Mouse (Mus musculus) ES-E14 (cell line): ENCODE results near the gene Srsf1. TPM values are rescaled to one million over a fixed set of nuclear protein-coding genes. Genes with fewer than 3 reads are reported as not detected.

Experiments
- DNase-seq: peaks from one replicate; pipeline ENCODE4 v3.0.0-alpha.2; 2013; ENCODE audit warnings: low read depth, low spot score
- H3K27ac ChIP-seq: 2 replicates; pipeline ENCODE4 v1.5.1; 2012; ENCODE audit warnings: low read depth, mild to moderate bottlenecking, low read length, moderate library complexity, mixed read lengths; ENCODE audit not compliant: poor library complexity, insufficient read depth, severe bottlenecking
- H3K36me3 ChIP-seq: 2 replicates; pipeline ENCODE4 v1.6.1; 2012; ENCODE audit warnings: mild to moderate bottlenecking, low read length, moderate library complexity, mixed read lengths; ENCODE audit not compliant: control insufficient read depth, poor library complexity, insufficient read depth, severe bottlenecking
- H3K4me1 ChIP-seq, 2 experiments: fragments of 150-350 bp in 1 of 2; sonication (generic) in 1 of 2; 2 replicates each; pipeline ENCODE4 v1.6.1; 2012; ENCODE audit warnings: low read length in 2 of 2, mild to moderate bottlenecking in 1 of 2, mixed read lengths in 1 of 2; ENCODE audit not compliant: control insufficient read depth in 2 of 2, insufficient read depth in 2 of 2, poor library complexity in 1 of 2
- H3K4me3 ChIP-seq, 2 experiments: fragments of 150-350 bp in 1 of 2; sonication (generic) in 1 of 2; 2 replicates each; pipeline ENCODE4 v1.5.1; 2012; ENCODE audit warnings: low read length in 2 of 2, low read depth in 1 of 2, mild to moderate bottlenecking in 1 of 2, mixed read lengths in 1 of 2; ENCODE audit not compliant: insufficient read depth in 1 of 2, poor library complexity in 1 of 2, severe bottlenecking in 1 of 2
- H3K9ac ChIP-seq: 2 replicates; pipeline ENCODE4 v1.6.1; 2012; ENCODE audit warnings: low read depth, mild to moderate bottlenecking, low read length, mixed read lengths; ENCODE audit not compliant: poor library complexity, insufficient read depth, severe bottlenecking
- H3K9me3 ChIP-seq: fragments of 150-350 bp; sonication (generic); 2 replicates; pipeline ENCODE4 v1.6.1; 2012; ENCODE audit warnings: low read depth, mild to moderate bottlenecking, low read length; ENCODE audit not compliant: control insufficient read depth, insufficient read depth
- CHD2 ChIP-seq: IDR thresholded peaks from 2 replicates; pipeline ENCODE4 v1.6.1; 2014; ENCODE audit warnings: mild to moderate bottlenecking, low read depth, low read length, inconsistent platforms
- HCFC1 ChIP-seq: IDR thresholded peaks from 2 replicates; pipeline ENCODE4 v1.6.1; 2012; ENCODE audit warnings: low read length, inconsistent platforms, borderline replicate concordance; ENCODE audit not compliant: insufficient read depth
- MAFK ChIP-seq: IDR thresholded peaks from 2 replicates; pipeline ENCODE4 v1.6.1; 2014; ENCODE audit warnings: mild to moderate bottlenecking, low read depth, low read length, inconsistent platforms; ENCODE audit not compliant: insufficient read depth
- ZC3H11A ChIP-seq: IDR thresholded peaks from 2 replicates; pipeline ENCODE4 v1.6.1; 2012; ENCODE audit warnings: low read depth, mild to moderate bottlenecking, inconsistent platforms, low read length, borderline replicate concordance
- ZNF384 ChIP-seq: IDR thresholded peaks from 2 replicates; pipeline ENCODE4 v1.6.1; 2012; ENCODE audit warnings: low read depth, low read length, inconsistent platforms
- in situ Hi-C, 2 experiments: fragments of 600-800 bp; cut with MboI; formaldehyde crosslinking; loops; one replicate each; pipeline ENCODE4 v1.15.1; 2025; ENCODE audit warnings: low sequenced_read_pairs in 2 of 2, inconsistent platforms in 1 of 2; ENCODE audit not compliant: unreplicated experiment in 2 of 2
- total RNA-seq: library from RNA; depleted of rRNA; stranded (reverse); fragments of 300-350 nt; gene quantifications from 2 replicates; pipeline ENCODE4 v1.2.3, GENCODE M21; 2012

Gene Srsf1
- total RNA-seq, 1 experiment, result 432 TPM

DNA sequence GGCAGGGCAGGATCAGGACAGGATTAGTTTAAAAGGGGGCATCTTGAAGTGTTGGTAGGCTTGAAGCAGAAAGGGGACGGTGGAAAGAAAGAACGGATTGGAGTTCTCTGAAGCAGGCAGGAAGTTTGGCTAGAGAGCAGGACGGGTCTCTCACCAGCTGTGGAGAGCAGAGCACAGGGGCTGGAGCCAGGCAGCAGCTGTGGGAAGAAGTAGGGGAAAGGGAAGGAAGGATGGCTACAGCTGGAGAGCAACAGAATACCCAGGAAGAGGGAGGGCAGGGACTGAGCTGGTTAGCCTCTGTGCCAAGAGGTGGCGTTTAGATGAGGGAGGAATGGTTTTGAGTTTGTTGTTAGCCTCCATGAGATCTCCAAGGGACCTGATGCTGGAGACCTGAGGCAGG lies 50.0 kb downstream of the Srsf1 start:
- Histone ChIP-seq H3K9ac (no peak overlapping the region), H3K4me3 (no peak overlapping the region)

GRCm38 (mm10) chr11:88098021-88098729 lies 51.0 kb downstream of the Srsf1 start, which contains the start of gene Cuedc1:
Cuedc1 (plus strand) TSS chr11:88098058.
- no peak for DNase-seq
- Histone ChIP-seq H3K36me3 (no peaks in the 10 kb centered on the region), H3K4me1 (peaks cover 2 to 8% of the 10 kb centered on the region in 2 experiments; a peak in 3 of 4 replicates), H3K4me3 (peak within 1 kb of the TSS; percentile 76 to 91), H3K27ac (no peak within 1 kb of the TSS), H3K9ac (peak within 1 kb of the TSS; percentile 96), H3K9me3 (no peaks in the 10 kb centered on the region)
- in situ Hi-C loops, result no loop called here
- TF ChIP-seq HCFC1 (no peak), MAFK (no peak), CHD2 (no peak), ZNF384 (no peak), ZC3H11A (no peak)

More for the DNA sequence above, 50.0 kb downstream of the Srsf1 start:
- Histone ChIP-seq H3K9me3 (no peaks in the 10 kb centered on the region), H3K27ac (no peak overlapping the region), H3K36me3 (no peaks in the 10 kb centered on the region), H3K4me1 (peaks cover 2 to 8% of the 10 kb centered on the region in 2 experiments; a peak in 3 of 4 replicates)
- no peak for DNase-seq
- TF ChIP-seq ZC3H11A (no peak), CHD2 (no peak), MAFK (no peak), HCFC1 (no peak), ZNF384 (no peak)
- in situ Hi-C loops, result no loop called here

- DNase-seq, result no peak
- peak overlapping the region; percentile 96 for H3K9ac ChIP-seq
- H3K9me3 ChIP-seq, result no peaks in the 10 kb centered on the region
- peak overlapping the region; percentile 76 for H3K27ac ChIP-seq
- in situ Hi-C loops, result no loop called here
- TF ChIP-seq ZNF384 (no peak), CHD2 (no peak), MAFK (no peak), ZC3H11A (no peak), HCFC1 (no peak)
- no peaks in the 10 kb centered on the region for H3K36me3 ChIP-seq
- H3K4me3 ChIP-seq, result peak overlapping the region; percentile 76 to 91
- peaks cover 2 to 8% of the 10 kb centered on the region in 2 experiments; a peak in 3 of 4 replicates for H3K4me1 ChIP-seq
Observed at GRCm38 (mm10) chr11:88098787-88099598, 51.8 kb downstream of the Srsf1 start.

- peak; percentile 83 for DNase-seq
- TF ChIP-seq ZNF384 (no peak), HCFC1 (no peak), MAFK (no peak), CHD2 (no peak), ZC3H11A (no peak)
- H3K4me1 ChIP-seq, result peaks cover 2 to 8% of the 10 kb centered on the region in 2 experiments; a peak in 3 of 4 replicates
- peak overlapping the region; percentile 76 for H3K27ac ChIP-seq
- peak overlapping the region; percentile 76 to 91 for H3K4me3 ChIP-seq
- in situ Hi-C loops, result no loop called here
- no peaks in the 10 kb centered on the region for H3K9me3 ChIP-seq
- peak overlapping the region; percentile 96 for H3K9ac ChIP-seq
- H3K36me3 ChIP-seq, result no peaks in the 10 kb centered on the region
Observed at GRCm38 (mm10) chr11:88099599-88100023, 52.4 kb downstream of the Srsf1 start.
